Mouse (Mus musculus): Measurements from ENCODE around the gene Rgs6.

The Rgs6 gene

DNA sequence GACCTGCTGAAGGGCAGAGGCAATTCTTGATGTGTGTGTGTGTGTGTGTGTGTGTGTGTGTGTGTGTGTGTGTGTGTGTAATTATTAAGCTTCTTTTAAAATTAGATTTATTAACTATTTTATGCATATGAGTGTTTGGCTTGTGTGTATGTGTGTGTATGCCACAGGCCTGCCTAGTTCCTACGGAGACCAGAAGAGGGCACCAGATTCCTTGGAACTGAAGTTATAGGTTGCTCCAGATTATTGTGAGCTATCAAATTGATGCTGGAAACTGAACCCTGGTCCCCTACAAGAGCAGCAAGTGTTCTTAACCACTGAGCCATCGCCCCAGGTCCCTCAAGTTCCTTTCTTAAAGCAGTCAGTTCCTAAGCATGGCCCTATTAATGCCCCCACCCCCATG lies 511.8 kb downstream of the Rgs6 start:
- DNase-seq = no peak

GRCm38 (mm10) chr12:83100413-83100812 lies 512.3 kb downstream of the Rgs6 start:
- DNase-seq = no peak

DNA sequence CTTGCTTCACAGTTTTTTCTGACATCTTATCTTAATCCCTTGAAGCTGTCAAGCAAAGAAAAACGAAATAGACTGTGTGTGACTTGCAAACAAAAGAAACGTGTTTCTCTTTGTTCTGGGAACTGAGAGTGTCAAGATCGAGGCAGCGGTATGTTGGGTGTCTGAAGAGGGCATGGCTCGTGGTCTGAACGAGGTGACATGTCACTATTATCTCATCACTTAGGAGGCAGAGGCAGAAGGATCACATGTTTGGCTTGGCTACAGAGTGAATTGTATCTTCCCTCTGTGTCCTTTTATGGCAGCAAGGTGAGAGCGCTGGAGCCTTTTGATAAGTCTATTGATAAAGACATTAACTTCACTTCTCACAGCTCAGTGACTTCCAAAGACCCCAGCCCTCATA lies 512.8 kb downstream of the Rgs6 start:
- no peak for DNase-seq

GRCm38 (mm10) chr12:83105514-83106119 lies 517.5 kb downstream of the Rgs6 start:
- DNase-seq = no peak

GRCm38 (mm10) chr12:83106120-83106517 lies 518.0 kb downstream of the Rgs6 start:
- no peak for DNase-seq

DNA sequence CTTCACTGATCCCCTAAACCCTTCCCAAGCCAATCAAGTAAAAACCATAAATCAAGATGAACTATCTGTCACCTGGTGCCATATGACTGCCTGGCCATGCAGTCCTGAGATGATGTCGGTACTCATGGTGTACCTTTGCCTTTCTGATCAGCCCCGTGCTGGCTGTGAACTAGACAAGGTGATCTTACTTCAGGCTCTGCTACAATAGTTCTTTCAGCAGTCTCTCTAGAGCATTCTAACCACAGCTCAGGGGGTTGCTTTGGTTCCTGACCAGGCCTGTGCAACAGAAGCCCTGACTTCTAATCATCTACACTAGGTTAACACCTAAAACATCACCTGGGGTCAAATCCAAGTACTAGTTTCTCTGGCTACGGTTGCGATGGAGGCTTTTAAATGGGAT lies 521.4 kb downstream of the Rgs6 start:
- no peak for DNase-seq

DNA sequence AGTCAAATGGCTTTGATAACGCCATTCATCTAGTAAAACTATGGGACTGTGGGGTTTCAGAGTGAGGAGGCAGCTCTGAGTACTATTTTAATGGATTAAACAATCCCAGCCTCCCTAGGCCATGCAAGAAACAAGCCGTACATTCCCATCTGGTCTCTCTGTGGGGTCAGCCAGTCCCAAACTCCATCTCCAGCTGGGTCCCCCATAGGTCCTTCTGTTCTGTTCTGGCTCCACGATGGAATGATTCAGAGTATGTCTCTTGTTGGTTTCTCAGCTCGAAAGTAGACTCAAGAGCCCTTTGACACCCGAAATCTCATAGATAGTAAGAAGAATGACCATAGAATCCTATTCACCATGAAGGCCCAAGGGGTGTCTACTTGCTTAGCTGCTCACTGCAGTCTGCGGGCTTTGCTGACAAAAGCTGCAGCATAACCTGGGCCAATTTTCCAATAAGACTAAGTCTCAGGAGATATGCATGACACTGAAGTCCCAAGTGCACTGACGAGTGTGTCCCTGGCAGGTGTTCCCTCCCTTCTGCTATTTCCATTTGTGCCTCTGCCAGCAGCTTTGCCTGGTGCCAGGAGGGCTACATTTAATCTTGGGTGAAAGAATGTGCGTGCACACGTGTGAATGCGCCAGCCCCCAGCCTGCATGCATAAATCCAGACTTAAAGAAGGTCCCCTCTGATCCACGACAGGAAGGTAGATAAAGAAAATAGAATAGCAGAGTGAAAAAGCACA lies 522.0 kb downstream of the Rgs6 start:
- peak; percentile 76 to 84 for DNase-seq

DNA sequence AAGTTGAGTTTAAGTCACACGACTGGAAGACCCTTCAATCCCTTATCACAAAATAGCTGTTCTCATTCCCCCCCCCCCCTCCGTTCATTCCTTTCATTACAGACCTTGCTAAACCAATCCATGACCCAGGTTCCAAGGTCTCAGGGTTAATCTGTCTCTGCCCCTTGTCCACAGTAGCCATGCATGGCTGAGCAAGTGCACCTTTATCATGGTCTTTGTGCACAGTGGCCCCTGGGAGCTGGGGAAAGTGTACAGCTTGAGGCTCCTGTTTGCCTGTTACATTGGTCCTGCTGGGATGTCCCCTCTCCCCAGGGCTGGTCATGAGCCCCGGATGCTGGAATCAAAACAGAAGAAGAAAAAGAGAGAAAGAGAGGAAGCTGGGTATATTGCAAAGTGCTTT lies 522.6 kb downstream of the Rgs6 start:
- DNase-seq = peak in 1 of 2 experiments; percentile 31

GRCm38 (mm10) chr12:83112283-83112682 lies 524.2 kb downstream of the Rgs6 start:
- DNase-seq = peak; percentile 56 to 67

DNA sequence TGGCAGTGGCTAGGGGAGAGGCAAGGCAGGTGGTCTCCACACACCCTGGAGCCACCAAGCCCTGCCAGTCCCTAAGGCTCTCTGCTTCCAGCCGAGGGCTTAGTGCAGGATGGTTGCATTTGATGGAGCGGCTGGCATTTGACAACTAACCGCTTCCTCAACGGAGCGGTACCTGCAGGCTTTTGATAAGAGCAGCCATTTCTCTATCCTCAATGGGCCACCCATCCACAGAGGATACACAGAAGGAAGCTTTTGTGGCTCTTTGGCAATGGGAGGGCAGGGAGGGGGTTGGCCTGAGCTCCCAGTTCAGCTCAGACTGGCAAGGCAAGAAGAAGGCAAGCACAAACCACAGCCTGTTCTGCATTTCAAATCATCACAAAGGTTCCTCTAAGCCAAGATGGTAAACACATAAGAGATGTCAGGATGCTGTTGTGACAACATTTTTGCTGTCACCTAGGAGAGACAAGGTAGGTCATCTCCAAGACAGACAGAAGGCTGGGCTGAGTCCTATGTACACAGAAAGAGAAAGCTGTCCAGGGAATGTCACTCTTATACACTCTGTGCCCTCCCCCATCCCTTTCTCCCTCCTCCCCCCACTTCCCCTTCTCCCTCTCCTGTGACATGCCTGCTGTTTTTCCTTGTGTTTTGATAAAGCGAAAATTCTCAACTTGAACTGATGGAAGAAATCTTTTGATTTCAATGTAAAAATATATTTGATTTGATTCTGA lies 525.0 kb downstream of the Rgs6 start:
- no peak for DNase-seq

- DNase-seq = peak; percentile 50 to 57
These were observed 525.9 kb downstream of the Rgs6 start for GRCm38 (mm10) chr12:83113971-83114370.

DNA sequence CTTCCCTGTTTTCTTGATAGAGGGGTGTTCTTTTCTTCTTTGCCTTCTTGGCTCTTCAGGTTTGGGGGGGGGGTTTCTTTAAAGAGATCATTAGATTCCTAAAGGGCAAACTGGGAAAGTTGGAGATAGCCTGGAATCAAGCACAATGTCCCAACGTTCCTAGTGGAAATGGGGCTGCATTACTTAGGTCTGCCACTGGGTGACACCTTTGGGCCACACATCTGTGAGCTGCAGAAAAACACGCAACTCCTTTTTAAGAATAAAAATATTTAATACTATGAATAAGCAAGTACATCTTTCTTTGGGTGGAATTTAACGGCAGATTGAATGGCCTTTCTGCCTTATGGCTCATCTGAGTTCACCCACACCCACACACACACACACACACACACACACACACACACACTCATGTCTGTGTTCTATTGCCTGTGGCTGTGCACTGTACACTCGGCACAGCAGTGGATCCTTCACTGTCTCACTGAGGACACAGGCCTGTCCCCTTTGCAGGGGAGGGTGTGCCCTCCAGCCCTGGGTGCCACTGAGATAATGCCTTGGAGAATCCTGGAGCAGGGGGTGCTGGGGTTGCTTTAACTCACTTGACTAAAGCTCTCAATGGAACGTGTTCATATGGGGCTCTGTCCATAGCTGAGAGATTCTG lies 526.4 kb downstream of the Rgs6 start:
- peak; percentile 85 to 92 for DNase-seq

GRCm38 (mm10) chr12:83124111-83124510 lies 536.0 kb downstream of the Rgs6 start:
- no peak for DNase-seq

- DNase-seq = no peak
These were observed 537.2 kb downstream of the Rgs6 start for GRCm38 (mm10) chr12:83125284-83125683.

GRCm38 (mm10) chr12:83126923-83127322 lies 538.8 kb downstream of the Rgs6 start:
- DNase-seq = no peak

GRCm38 (mm10) chr12:83127955-83128354 lies 539.9 kb downstream of the Rgs6 start:
- no peak for DNase-seq

DNA sequence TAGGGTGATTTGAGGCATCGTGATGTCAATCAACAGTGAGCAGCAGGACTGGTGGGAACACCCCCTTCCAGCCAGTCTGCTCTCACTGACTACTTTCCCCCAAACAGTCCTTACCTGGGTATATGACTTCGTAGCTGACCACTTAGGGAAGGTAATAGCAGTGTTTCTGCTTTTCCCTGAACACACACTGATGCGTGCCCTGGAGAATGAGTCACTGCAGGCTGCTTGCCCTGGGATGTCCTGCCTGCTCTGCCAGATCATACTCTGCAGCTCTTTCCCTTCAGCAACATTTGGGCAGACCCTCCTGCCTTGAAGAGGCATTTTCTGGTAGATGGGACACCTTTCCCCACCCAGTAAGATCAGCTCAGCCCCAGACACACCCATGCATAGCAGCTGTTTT lies 540.5 kb downstream of the Rgs6 start:
- no peak for DNase-seq

GRCm38 (mm10) chr12:83131405-83131804 lies 543.3 kb downstream of the Rgs6 start:
- no peak for DNase-seq

- no peak for DNase-seq
These were observed 545.7 kb downstream of the Rgs6 start for GRCm38 (mm10) chr12:83133827-83134226.

DNA sequence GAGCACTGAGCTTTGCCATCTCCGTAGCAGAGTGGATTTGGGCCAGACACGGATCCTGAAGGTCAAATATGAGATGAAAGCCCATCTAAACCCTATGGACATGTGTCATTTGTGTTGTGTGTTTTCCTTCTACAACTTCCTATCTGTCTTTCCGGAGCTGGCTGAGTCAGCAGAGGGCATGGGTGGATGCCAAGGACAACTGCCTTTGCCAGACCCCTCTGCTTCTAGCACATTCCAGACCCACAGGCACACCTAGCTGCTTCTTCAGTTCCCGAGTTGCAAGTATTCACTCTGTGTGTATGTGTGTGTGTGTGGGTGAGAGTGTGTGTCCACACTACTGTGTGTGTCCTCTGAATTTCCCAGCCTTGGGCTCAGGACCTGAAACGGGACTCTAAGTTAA lies 547.9 kb downstream of the Rgs6 start:
- no peak for DNase-seq

DNA sequence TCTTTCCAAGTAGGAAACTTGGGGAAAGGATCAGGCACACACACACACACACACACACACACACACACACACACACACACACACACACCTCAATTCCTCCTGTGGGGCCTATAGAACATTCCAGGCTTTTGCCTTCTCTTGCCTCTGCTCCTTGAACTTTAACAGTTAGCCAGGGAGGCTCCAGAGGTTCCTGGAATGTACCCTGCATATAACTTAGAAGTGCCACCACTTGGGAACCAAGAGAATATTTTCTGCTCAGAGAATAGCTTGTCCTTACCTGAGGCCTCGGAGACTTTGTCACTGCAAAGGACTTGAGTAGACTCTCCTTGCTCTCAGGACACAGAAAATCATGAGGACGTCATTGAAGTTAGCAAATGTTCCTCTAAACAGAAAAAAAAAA lies 548.4 kb downstream of the Rgs6 start:
- DNase-seq = no peak

GRCm38 (mm10) chr12:83137001-83137400 lies 548.9 kb downstream of the Rgs6 start:
- no peak for DNase-seq

DNA sequence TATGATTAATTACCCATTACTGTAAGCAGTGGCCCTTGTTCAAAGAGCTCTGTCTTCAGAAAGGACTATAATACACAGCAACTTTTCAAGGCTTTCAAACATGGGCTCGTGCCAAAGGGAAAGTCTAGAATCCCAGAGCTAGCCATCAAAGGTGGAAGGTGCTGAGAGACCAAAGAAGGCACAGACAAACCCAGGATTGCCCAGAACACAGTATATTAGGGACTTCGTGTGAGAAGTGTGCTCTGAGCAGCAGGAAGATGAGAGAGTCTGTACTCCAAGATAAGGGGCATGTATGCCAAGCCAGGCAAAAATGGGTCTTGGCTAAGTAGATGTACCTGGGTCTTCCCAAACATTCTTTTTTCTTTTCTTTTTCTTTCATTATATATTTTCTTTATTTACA lies 553.1 kb downstream of the Rgs6 start:
- no peak for DNase-seq

DNA sequence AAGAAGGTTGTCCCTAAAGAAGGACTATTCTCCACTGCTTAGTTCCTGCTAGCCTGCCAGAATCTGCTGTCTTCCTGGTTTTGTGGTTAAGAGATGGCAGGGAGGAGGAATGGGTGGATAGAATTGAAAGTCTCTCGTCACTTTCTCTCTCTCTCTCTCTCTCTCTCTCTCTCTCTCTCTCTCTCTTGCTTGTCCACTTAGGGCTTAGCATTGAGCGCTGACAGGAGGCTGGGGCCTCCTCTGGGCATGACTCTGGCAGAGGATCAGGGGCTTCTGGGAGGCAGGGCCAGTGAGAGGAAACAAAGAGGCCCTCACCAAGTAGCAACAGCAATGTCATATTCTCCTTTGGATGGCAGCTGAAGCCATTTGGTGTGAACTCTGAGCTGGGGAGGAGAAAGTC lies 554.4 kb downstream of the Rgs6 start:
- no peak for DNase-seq

Measured in cerebellum, postnatal 36 days (tissue).